Mouse (Mus musculus) 3T3-L1 (cell line): ENCODE results near the gene Ncbp2.
A peak's percentile ranks its signal among the peaks of the same experiment; 100 is the strongest.

Experiments used
- DNase-seq: peaks from one replicate; pipeline ENCODE4 v3.0.0-alpha.2; 2015; ENCODE audit warnings: low read depth, low spot score

Ncbp2 gene

GRCm38 (mm10) chr16:31948345-31948774 lies at the start of gene Ncbp2, which contains the start of gene 0610012G03Rik:
Gene Ncbp2 (plus strand): TSS chr16:31948513.
Gene 0610012G03Rik (minus strand): TSS chr16:31948494.
- DNase-seq = peak; percentile 96

- no peak for DNase-seq
Measured at GRCm38 (mm10) chr16:31898546-31899326, 49.6 kb upstream of the Ncbp2 start.

- DNase-seq = no peak
Measured at GRCm38 (mm10) chr16:31901886-31902285, 46.4 kb upstream of the Ncbp2 start.

- no peak for DNase-seq
Measured at GRCm38 (mm10) chr16:31903239-31903638, 45.1 kb upstream of the Ncbp2 start.

GRCm38 (mm10) chr16:31905331-31905730 lies 43.0 kb upstream of the Ncbp2 start:
- no peak for DNase-seq

GRCm38 (mm10) chr16:31905891-31906825 lies 42.2 kb upstream of the Ncbp2 start:
- DNase-seq = no peak

GRCm38 (mm10) chr16:31906896-31907295 lies 41.4 kb upstream of the Ncbp2 start:
- DNase-seq = peak; percentile 36

GRCm38 (mm10) chr16:31908959-31909358 lies 39.4 kb upstream of the Ncbp2 start:
- DNase-seq = no peak

- no peak for DNase-seq
Measured at GRCm38 (mm10) chr16:31910281-31910847, 37.9 kb upstream of the Ncbp2 start.

- no peak for DNase-seq
Measured at GRCm38 (mm10) chr16:31917776-31918175, 30.5 kb upstream of the Ncbp2 start.

GRCm38 (mm10) chr16:31918248-31918724 lies 30.0 kb upstream of the Ncbp2 start:
- DNase-seq = peak; percentile 93

- no peak for DNase-seq
Measured at GRCm38 (mm10) chr16:31924368-31924767, 23.9 kb upstream of the Ncbp2 start.

GRCm38 (mm10) chr16:31926091-31926490 lies 22.2 kb upstream of the Ncbp2 start:
- DNase-seq = no peak

GRCm38 (mm10) chr16:31926547-31927182 lies 21.6 kb upstream of the Ncbp2 start:
- no peak for DNase-seq

- no peak for DNase-seq
Measured at GRCm38 (mm10) chr16:31927412-31927811, 20.9 kb upstream of the Ncbp2 start.

- no peak for DNase-seq
Measured at GRCm38 (mm10) chr16:31931330-31931729, 17.0 kb upstream of the Ncbp2 start.

GRCm38 (mm10) chr16:31932255-31932654 lies 16.1 kb upstream of the Ncbp2 start:
- DNase-seq = no peak

- DNase-seq = peak; percentile 73
Measured at GRCm38 (mm10) chr16:31932840-31933697, 15.2 kb upstream of the Ncbp2 start.

- DNase-seq = no peak
Measured at GRCm38 (mm10) chr16:31933751-31934549, 14.4 kb upstream of the Ncbp2 start, which contains the start of gene Pigz. Gene Pigz (plus strand): TSS chr16:31933851.
